Mouse (Mus musculus) liver, postnatal 0 days (tissue): Measurements from ENCODE around the gene Gm49366. TPM values are rescaled to one million over a fixed set of nuclear protein-coding genes. Genes with fewer than 3 reads are reported as not detected.
"Not testable (repeated sequence)": the region's sequence is repeated elsewhere in the genome, so short reads cannot be mapped to it uniquely, and the experiment has no call there.

Experiments
- ATAC-seq: fragments of 200-750 bp; cut with Nextera tagmentation; 2 replicates; pipeline ENCODE4 v1.8.0; 2017; ENCODE audit warnings: mild to moderate bottlenecking, moderate library complexity
- DNase-seq: peaks from one replicate; pipeline ENCODE4 v3.0.0-alpha.2; 2016
- H3K27ac ChIP-seq: fragments of 300-500 bp; sonication (generic); 2 replicates; pipeline ENCODE4 v1.5.1; 2014; ENCODE audit warnings: antibody characterized with exemption, moderate library complexity, mild to moderate bottlenecking, low read depth
- H3K27me3 ChIP-seq: fragments of 300-500 bp; sonication (generic); 2 replicates; pipeline ENCODE4 v1.6.1; 2014; ENCODE audit warnings: low read length, control low read depth, mixed read lengths; ENCODE audit not compliant: insufficient read depth
- H3K36me3 ChIP-seq: fragments of 300-500 bp; sonication (generic); replicated peaks from 2 replicates; pipeline ENCODE4 v1.6.1; 2014; ENCODE audit warnings: mild to moderate bottlenecking, control low read depth, low read length, moderate library complexity, mixed read lengths; ENCODE audit not compliant: insufficient read depth
- H3K4me1 ChIP-seq: fragments of 300-500 bp; sonication (generic); 2 replicates; pipeline ENCODE4 v1.6.1; 2014; ENCODE audit warnings: antibody characterized with exemption, mild to moderate bottlenecking, control low read depth; ENCODE audit not compliant: insufficient read depth
- H3K4me2 ChIP-seq: fragments of 300-500 bp; sonication (generic); 2 replicates; pipeline ENCODE4 v1.6.1; 2014; ENCODE audit warnings: low read depth, mild to moderate bottlenecking, low read length, moderate library complexity, mixed read lengths
- H3K4me3 ChIP-seq: fragments of 300-500 bp; sonication (generic); 2 replicates; pipeline ENCODE4 v1.5.1; 2014; ENCODE audit warnings: low read depth, low read length
- H3K9ac ChIP-seq: fragments of 300-500 bp; sonication (generic); replicated peaks from 2 replicates; pipeline ENCODE4 v1.6.1; 2014; ENCODE audit warnings: mild to moderate bottlenecking, moderate library complexity
- H3K9me3 ChIP-seq: fragments of 300-500 bp; sonication (generic); 2 replicates; pipeline ENCODE4 v1.6.1; 2016; ENCODE audit warnings: mild to moderate bottlenecking, control low read depth, low read length, mixed read lengths
- CTCF ChIP-seq: sonication (generic); IDR thresholded peaks from 2 replicates; pipeline ENCODE4 v1.5.1; 2016; ENCODE audit warnings: antibody characterized with exemption, low read depth
- EP300 ChIP-seq: IDR thresholded peaks from 2 replicates; pipeline ENCODE4 v1.6.1; 2016; ENCODE audit warnings: antibody characterized with exemption, low read depth, mild to moderate bottlenecking
- WGBS: fragments of 180-500 bp; shearing (Covaris S2); extraction: QIAGEN DNeasy Blood & Tissue Kit; methylation state at CpG from one replicate; pipeline ENCODE4 v1.1.7; 2014; ENCODE audit not compliant: insufficient replicate concordance; 5-methylcytosine and 5-hydroxymethylcytosine counted together
- polyA plus RNA-seq: library from polyadenylated mRNA; unstranded; fragments of >200 nt; fragmentation: Nextera tagmentation; extraction: Ambion mirVana; gene quantifications from 2 replicates; pipeline ENCODE4 v1.2.1, GENCODE M21; 2015

Gene Gm49366
- polyA plus RNA-seq, 1 experiment from 2014 or later = not detected

DNA sequence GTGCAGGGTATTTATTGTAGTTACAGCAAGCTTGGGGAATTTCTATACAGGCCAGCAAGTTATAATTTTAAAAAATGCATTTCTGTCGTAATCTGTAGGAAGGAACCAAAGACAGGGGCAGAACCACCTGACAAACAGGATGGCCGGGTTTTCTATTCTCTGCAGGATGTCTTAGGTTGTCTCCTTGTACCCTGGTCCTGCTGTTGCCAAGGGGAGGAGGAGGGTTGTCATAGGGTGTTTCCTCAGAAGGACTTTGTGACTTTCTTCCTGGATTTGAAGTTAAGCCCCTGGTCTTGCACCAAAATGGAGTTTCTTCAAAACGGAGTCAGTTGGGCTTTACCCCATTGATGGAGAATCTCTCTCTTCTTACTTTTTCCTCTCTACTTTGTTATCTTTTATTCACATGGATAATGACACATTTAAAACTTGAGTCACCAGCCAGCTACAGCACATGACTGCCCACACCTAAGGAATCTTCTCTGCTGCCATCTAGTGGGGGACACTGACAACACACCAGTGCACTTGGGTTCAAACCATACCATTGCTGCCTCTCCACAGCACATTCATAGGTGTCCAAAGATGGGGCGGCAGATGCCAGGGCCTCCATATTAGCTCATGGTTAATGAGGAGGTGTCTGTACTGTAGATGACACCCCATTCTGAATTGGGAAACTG, 7.9 kb upstream of the Gm49366 start:
- DNase-seq (peak; percentile 77), ATAC-seq (peak; percentile 48; the same call in 1 of the 2 replicates)
- 48% methylated on average over 4 of the region's 4 CpGs for WGBS
- H3K4me1 ChIP-seq = peaks cover 4% of the 10 kb centered on the region; the same call in 1 of the 2 replicates
- TF ChIP-seq CTCF (peak; percentile 93), EP300 (no peak)
- H3K9me3 ChIP-seq = no peaks in the 10 kb centered on the region
- no peak overlapping the region for H3K4me2 ChIP-seq
- no peak overlapping the region for H3K4me3 ChIP-seq
- no peak overlapping the region for H3K27ac ChIP-seq
- no peak overlapping the region for H3K9ac ChIP-seq
- H3K27me3 ChIP-seq = no peaks in the 10 kb centered on the region
- no peaks in the 10 kb centered on the region for H3K36me3 ChIP-seq

DNA sequence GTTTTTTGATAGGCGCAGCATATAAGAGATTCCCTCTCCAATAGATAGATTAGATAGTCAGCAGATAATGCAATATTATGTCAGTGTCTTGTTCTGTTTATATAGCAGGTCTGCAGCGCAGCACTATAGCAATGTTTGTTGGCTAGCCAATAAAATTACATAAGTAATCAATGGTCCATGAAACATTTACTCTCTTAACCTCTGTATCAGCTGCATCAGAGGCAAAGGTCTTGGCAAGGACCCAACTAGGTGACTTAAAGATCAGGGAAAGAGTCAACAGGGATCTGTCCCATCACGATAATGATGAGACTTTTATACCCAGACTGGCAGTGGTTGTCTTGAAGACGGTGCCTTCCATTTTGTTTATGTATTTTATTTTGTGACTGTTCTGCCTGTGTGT, 5.9 kb upstream of the Gm49366 start:
- Histone ChIP-seq H3K4me3 (no peak overlapping the region), H3K36me3 (no peaks in the 10 kb centered on the region), H3K9me3 (no peaks in the 10 kb centered on the region), H3K9ac (no peak overlapping the region), H3K27ac (no peak overlapping the region), H3K4me1 (peaks cover 6% of the 10 kb centered on the region; the same call in 1 of the 2 replicates), H3K4me2 (no peak overlapping the region), H3K27me3 (no peaks in the 10 kb centered on the region)
- TF ChIP-seq EP300 (peak; percentile 90), CTCF (no peak)
- WGBS = 53% methylated on average over 4 of the region's 4 CpGs
- DNase-seq (peak; percentile 54), ATAC-seq (peak; percentile 90)

DNA sequence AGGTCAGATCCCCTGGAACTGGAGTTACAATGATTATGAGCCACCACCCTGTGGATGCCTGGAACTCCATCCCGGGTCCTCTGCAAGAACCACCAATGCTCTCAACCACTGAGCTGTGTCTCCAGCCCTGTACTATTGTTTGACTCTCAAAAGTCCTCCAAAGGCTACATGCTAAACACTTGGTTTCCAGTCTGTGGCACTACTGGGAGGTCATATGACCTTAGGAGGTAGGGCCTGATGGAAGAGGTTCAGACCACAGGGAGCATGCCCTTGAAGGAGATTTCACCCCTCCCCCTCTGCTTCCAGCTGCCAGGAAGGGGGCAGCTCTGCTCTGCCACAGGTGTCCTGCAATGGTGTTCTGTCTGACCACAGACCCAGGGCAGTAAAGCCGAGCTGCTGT, 5.4 kb upstream of the Gm49366 start:
- H3K27ac ChIP-seq = not testable (repeated sequence)

GRCm38 (mm10) chr12:84034108-84034507, 4.6 kb upstream of the Gm49366 start:
- H3K36me3 ChIP-seq = no peaks in the 10 kb centered on the region
- no peaks in the 10 kb centered on the region for H3K9me3 ChIP-seq
- H3K9ac ChIP-seq = no peak overlapping the region
- TF ChIP-seq CTCF = no peak
- peak; percentile 15; the same call in 1 of the 2 replicates for TF ChIP-seq EP300
- no peaks in the 10 kb centered on the region for H3K27me3 ChIP-seq
- 19% methylated on average over 4 of the region's 4 CpGs for WGBS
- ATAC-seq (no peak), DNase-seq (no peak)
- H3K27ac ChIP-seq = no peak overlapping the region
- H3K4me3 ChIP-seq = no peak overlapping the region
- H3K4me1 ChIP-seq = peaks cover 6% of the 10 kb centered on the region; the same call in 1 of the 2 replicates
- no peak overlapping the region for H3K4me2 ChIP-seq

More for the DNA sequence above, 5.4 kb upstream of the Gm49366 start:
- H3K27me3 ChIP-seq, H3K4me3 ChIP-seq, H3K9ac ChIP-seq, H3K36me3 ChIP-seq, DNase-seq, H3K4me2 ChIP-seq, H3K9me3 ChIP-seq, H3K4me1 ChIP-seq: not testable (repeated sequence)
- peak; percentile 38 for ATAC-seq
- 39% methylated on average over 2 of the region's 2 CpGs for WGBS

DNA sequence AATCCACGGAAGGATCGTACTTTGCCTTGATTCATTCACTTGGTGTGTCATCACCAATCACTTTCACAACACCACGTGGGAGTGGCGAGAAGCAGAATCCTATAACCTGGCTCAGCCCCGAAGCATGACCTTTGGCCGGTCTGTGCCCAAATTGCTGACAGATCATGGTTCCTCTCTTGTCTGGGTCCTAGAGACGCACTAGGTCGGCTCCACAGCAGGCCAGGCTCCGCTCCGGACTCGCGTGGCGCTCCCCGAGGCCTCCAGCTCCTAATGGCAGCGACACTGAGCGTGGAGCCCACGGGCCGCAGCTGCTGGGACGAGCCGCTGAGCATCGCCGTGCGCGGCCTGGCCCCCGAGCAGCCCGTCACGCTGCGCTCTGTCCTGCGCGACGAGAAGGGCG, 494 bp upstream of the Gm49366 start, which contains the start of gene Acot4:
Gene Acot4, plus strand, starts transcription at position 139 of the 400 bp plus-strand sequence.
- Histone ChIP-seq H3K9ac (peak within 1 kb of the TSS; percentile 59), H3K27ac (peak within 1 kb of the TSS; percentile 79), H3K4me3 (peak within 1 kb of the TSS; percentile 51), H3K4me2 (peak within 1 kb of the TSS; percentile 67)
- ATAC-seq (peak; percentile 83), DNase-seq (peak; percentile 75)
- TF ChIP-seq EP300 = peak; percentile 66
- WGBS = 18% methylated on average over 17 of the region's 32 CpGs
- H3K36me3 ChIP-seq, H3K4me1 ChIP-seq, H3K9me3 ChIP-seq, H3K27me3 ChIP-seq: not testable (repeated sequence)

DNA sequence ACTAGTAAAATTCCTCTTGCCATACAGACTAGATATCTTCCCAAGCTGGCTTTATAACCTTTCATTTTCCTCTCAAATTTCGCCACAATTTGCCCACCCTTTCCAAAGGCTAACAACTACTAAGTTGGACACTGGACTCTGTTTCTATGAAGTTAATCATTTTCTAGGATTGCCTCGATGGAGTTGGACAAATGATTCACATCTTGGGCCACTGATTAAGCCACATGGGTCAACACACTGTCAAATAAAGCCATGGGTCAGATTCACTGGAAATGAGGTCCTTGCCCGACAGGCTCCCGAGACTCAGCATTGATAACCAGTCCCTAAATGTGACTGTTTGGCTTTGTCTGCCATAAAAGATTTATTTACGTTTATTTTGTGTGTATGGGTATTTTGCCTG, 3.5 kb downstream of the Gm49366 start:
- 66% methylated on average over 5 of the region's 5 CpGs for WGBS
- H3K36me3 ChIP-seq = no peaks in the 10 kb centered on the region
- ATAC-seq = peak; percentile 81
- no peak for DNase-seq
- no peak overlapping the region for H3K9ac ChIP-seq
- no peaks in the 10 kb centered on the region for H3K27me3 ChIP-seq
- H3K27ac ChIP-seq = peak overlapping the region; percentile 64
- H3K4me2 ChIP-seq = peak overlapping the region; percentile 36; the same call in 1 of the 2 replicates
- no peak for TF ChIP-seq CTCF
- TF ChIP-seq EP300 = peak; percentile 60
- no peak overlapping the region for H3K4me3 ChIP-seq
- H3K9me3 ChIP-seq = no peaks in the 10 kb centered on the region
- H3K4me1 ChIP-seq = peaks cover 9% of the 10 kb centered on the region; the same call in 1 of the 2 replicates
